Mouse (Mus musculus): ENCODE results near the gene Zeb2. TPM values are rescaled to one million over a fixed set of nuclear protein-coding genes. Genes with fewer than 3 reads are reported as not detected.

Zeb2 gene
- polyA plus RNA-seq, 1 experiment: 9.8 TPM

- H3K4me3 ChIP-seq (ENCODE audit: insufficient read depth, poor library complexity, severe bottlenecking): peak overlapping the region; percentile 79
- peaks cover 6% of the 10 kb centered on the region for H3K36me3 ChIP-seq (ENCODE audit: control insufficient read depth, insufficient read depth)
- TF ChIP-seq CEBPB (IDR thresholded peaks at IDR 0.05; ENCODE audit: low read depth): no peak
- TF ChIP-seq MYOD1 (IDR thresholded peaks at IDR 0.05; ENCODE audit: control insufficient read depth, insufficient read length, low read depth): no peak
- TF ChIP-seq CTCF (IDR thresholded peaks at IDR 0.05; ENCODE audit: control insufficient read depth, insufficient read depth, insufficient read length): no peak
- TF ChIP-seq USF1 (IDR thresholded peaks at IDR 0.05; ENCODE audit: low read depth): no peak
- no peak for TF ChIP-seq MYOG (IDR thresholded peaks at IDR 0.05; ENCODE audit: control insufficient read depth, extremely low read depth, insufficient read length)
- TF ChIP-seq MAX (IDR thresholded peaks at IDR 0.05): no peak
- TF ChIP-seq FOSL1 (IDR thresholded peaks at IDR 0.05; ENCODE audit: insufficient read depth, low read length, poor library complexity, severe bottlenecking): no peak
- H3K27me3 ChIP-seq (ENCODE audit: control insufficient read depth, insufficient read depth, insufficient read length): no peaks in the 10 kb centered on the region
- peaks cover 64% of the 10 kb centered on the region for H3K79me3 ChIP-seq (ENCODE audit: low read depth)
- H3K79me2 ChIP-seq (ENCODE audit: control insufficient read depth, insufficient read depth): peaks cover 90% of the 10 kb centered on the region
- H3ac ChIP-seq (ENCODE audit: control insufficient read depth, insufficient read length, low read depth): peak overlapping the region; percentile 77
Observed at GRCm38 (mm10) chr2:45108521-45109091, 8.6 kb downstream of the Zeb2 start.

- H3K79me3 ChIP-seq (ENCODE audit: low read depth): peaks cover 71% of the 10 kb centered on the region
- no peak overlapping the region for H3ac ChIP-seq (ENCODE audit: control insufficient read depth, insufficient read length, low read depth)
- H3K4me3 ChIP-seq (ENCODE audit: insufficient read depth, poor library complexity, severe bottlenecking): no peak overlapping the region
- TF ChIP-seq MYOD1 (IDR thresholded peaks at IDR 0.05; ENCODE audit: control insufficient read depth, insufficient read length, low read depth) (no peak), CTCF (IDR thresholded peaks at IDR 0.05; ENCODE audit: control insufficient read depth, insufficient read depth, insufficient read length) (no peak)
- peaks cover 6% of the 10 kb centered on the region for H3K36me3 ChIP-seq (ENCODE audit: control insufficient read depth, insufficient read depth)
- H3K27me3 ChIP-seq (ENCODE audit: control insufficient read depth, insufficient read depth, insufficient read length): no peaks in the 10 kb centered on the region
- H3K79me2 ChIP-seq (ENCODE audit: control insufficient read depth, insufficient read depth): peaks cover 100% of the 10 kb centered on the region
Observed at GRCm38 (mm10) chr2:45107555-45107954, 9.6 kb downstream of the Zeb2 start.

- Histone ChIP-seq H3K79me2 (ENCODE audit: control insufficient read depth, insufficient read depth) (peaks cover 100% of the 10 kb centered on the region), H3K4me3 (ENCODE audit: insufficient read depth, poor library complexity, severe bottlenecking) (no peak overlapping the region), H3ac (ENCODE audit: control insufficient read depth, insufficient read length, low read depth) (peak overlapping the region; percentile 30), H3K79me3 (ENCODE audit: low read depth) (peaks cover 78% of the 10 kb centered on the region), H3K36me3 (ENCODE audit: control insufficient read depth, insufficient read depth) (peaks cover 13% of the 10 kb centered on the region), H3K27me3 (ENCODE audit: control insufficient read depth, insufficient read depth, insufficient read length) (no peaks in the 10 kb centered on the region)
- TF ChIP-seq USF1 (IDR thresholded peaks at IDR 0.05; ENCODE audit: low read depth): no peak
- no peak for TF ChIP-seq CEBPB (IDR thresholded peaks at IDR 0.05; ENCODE audit: low read depth)
- TF ChIP-seq FOSL1 (IDR thresholded peaks at IDR 0.05; ENCODE audit: insufficient read depth, low read length, poor library complexity, severe bottlenecking): no peak
- TF ChIP-seq CTCF (IDR thresholded peaks at IDR 0.05; ENCODE audit: control insufficient read depth, insufficient read depth, insufficient read length): no peak
- TF ChIP-seq MYOG (IDR thresholded peaks at IDR 0.05; ENCODE audit: control insufficient read depth, extremely low read depth, insufficient read length): no peak
- TF ChIP-seq MYOD1 (IDR thresholded peaks at IDR 0.05; ENCODE audit: control insufficient read depth, insufficient read length, low read depth): no peak
- TF ChIP-seq MAX (IDR thresholded peaks at IDR 0.05): no peak
Observed at GRCm38 (mm10) chr2:45105922-45106851, 11.0 kb downstream of the Zeb2 start.

GRCm38 (mm10) chr2:45105281-45105721 lies 11.9 kb downstream of the Zeb2 start:
- Histone ChIP-seq H3ac (ENCODE audit: control insufficient read depth, insufficient read length, low read depth) (no peak overlapping the region), H3K79me3 (ENCODE audit: low read depth) (peaks cover 83% of the 10 kb centered on the region), H3K79me2 (ENCODE audit: control insufficient read depth, insufficient read depth) (peaks cover 100% of the 10 kb centered on the region), H3K27me3 (ENCODE audit: control insufficient read depth, insufficient read depth, insufficient read length) (no peaks in the 10 kb centered on the region), H3K36me3 (ENCODE audit: control insufficient read depth, insufficient read depth) (peaks cover 13% of the 10 kb centered on the region), H3K4me3 (ENCODE audit: insufficient read depth, poor library complexity, severe bottlenecking) (no peak overlapping the region)
- no peak for TF ChIP-seq FOSL1 (IDR thresholded peaks at IDR 0.05; ENCODE audit: insufficient read depth, low read length, poor library complexity, severe bottlenecking)
- no peak for TF ChIP-seq MAX (IDR thresholded peaks at IDR 0.05)
- no peak for TF ChIP-seq MYOD1 (IDR thresholded peaks at IDR 0.05; ENCODE audit: control insufficient read depth, insufficient read length, low read depth)
- TF ChIP-seq CEBPB (IDR thresholded peaks at IDR 0.05; ENCODE audit: low read depth): no peak

GRCm38 (mm10) chr2:45104511-45105055 lies 12.6 kb downstream of the Zeb2 start:
- no peak overlapping the region for H3K4me3 ChIP-seq (ENCODE audit: insufficient read depth, poor library complexity, severe bottlenecking)
- H3K27me3 ChIP-seq (ENCODE audit: control insufficient read depth, insufficient read depth, insufficient read length): no peaks in the 10 kb centered on the region
- H3ac ChIP-seq (ENCODE audit: control insufficient read depth, insufficient read length, low read depth): no peak overlapping the region
- peaks cover 14% of the 10 kb centered on the region for H3K36me3 ChIP-seq (ENCODE audit: control insufficient read depth, insufficient read depth)
- peaks cover 82% of the 10 kb centered on the region for H3K79me3 ChIP-seq (ENCODE audit: low read depth)
- peaks cover 99% of the 10 kb centered on the region for H3K79me2 ChIP-seq (ENCODE audit: control insufficient read depth, insufficient read depth)
- TF ChIP-seq CTCF (IDR thresholded peaks at IDR 0.05; ENCODE audit: control insufficient read depth, insufficient read depth, insufficient read length) (no peak), USF1 (IDR thresholded peaks at IDR 0.05; ENCODE audit: low read depth) (no peak), MYOG (IDR thresholded peaks at IDR 0.05; ENCODE audit: control insufficient read depth, extremely low read depth, insufficient read length) (no peak), CEBPB (IDR thresholded peaks at IDR 0.05; ENCODE audit: low read depth) (no peak), FOSL1 (IDR thresholded peaks at IDR 0.05; ENCODE audit: insufficient read depth, low read length, poor library complexity, severe bottlenecking) (no peak), MYOD1 (IDR thresholded peaks at IDR 0.05; ENCODE audit: control insufficient read depth, insufficient read length, low read depth) (no peak), MAX (IDR thresholded peaks at IDR 0.05) (no peak)

Data from C2C12 (cell line).